Mouse (Mus musculus): ENCODE data around the gene Sec24b.
A peak's percentile ranks its signal among the peaks of the same experiment; 100 is the strongest.

The Sec24b gene

DNA sequence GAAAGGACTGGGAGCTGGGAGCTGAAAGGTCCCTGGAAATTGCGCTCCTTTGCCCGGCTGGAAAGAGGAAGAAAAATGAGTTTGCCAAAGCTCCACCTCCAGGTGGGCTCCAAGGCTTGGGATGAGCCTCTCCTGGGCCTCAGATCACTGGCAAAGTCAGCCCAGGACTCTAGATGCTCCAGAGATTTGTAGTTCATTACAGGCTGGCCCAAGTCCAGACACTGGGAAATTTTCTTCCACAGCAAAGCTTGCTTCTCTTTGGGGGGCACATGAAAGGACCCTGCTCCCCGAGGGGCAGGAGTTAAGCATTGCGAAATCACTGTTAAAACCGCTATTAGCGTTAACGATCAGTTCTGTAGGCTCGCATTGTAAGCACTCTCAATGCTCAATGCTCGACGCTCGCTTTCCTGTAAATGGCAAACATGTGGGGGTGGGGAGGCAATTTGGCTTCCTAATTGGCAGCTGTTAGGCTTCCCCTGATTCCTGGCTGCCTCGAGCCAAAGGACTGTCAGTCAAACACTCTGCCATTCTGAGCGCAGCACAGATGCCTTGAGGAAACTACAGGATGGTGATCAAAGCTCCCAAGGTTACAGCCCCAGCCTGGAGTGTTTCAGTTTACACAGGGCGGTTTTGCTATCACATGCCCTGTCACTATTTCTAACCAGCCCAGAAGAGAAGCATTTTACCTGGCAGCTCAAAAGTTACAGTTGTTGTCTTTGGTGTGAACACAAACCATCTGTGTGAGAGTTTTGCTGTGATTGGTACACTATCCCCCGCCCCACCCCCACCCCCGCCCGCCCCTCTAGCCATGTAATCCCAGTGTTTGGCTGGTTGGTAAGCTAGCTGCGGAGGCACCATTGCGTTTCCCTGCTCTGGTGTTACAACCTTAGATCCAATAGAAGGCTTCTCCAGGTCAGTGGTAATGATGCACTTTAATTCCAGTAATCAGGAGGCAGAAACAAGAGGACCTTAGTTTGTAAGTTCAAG lies 90.5 kb downstream of the Sec24b start:
- peak; percentile 60 for DNase-seq (ENCODE audit: low read depth)

- DNase-seq (ENCODE audit: low read depth), result peak; percentile 72
These were observed 91.6 kb downstream of the Sec24b start, which contains the start of gene Mcub for GRCm38 (mm10) chr3:129969432-129970395. Gene Mcub (minus strand): TSS chr3:129970206.

- DNase-seq (ENCODE audit: low read depth), result no peak
These were observed 92.3 kb downstream of the Sec24b start for GRCm38 (mm10) chr3:129969031-129969430.

- no peak for DNase-seq (ENCODE audit: low read depth)
These were observed 93.5 kb downstream of the Sec24b start for GRCm38 (mm10) chr3:129967874-129968273.

GRCm38 (mm10) chr3:129964681-129965080 lies 96.7 kb downstream of the Sec24b start:
- no peak for DNase-seq (ENCODE audit: low read depth)

DNA sequence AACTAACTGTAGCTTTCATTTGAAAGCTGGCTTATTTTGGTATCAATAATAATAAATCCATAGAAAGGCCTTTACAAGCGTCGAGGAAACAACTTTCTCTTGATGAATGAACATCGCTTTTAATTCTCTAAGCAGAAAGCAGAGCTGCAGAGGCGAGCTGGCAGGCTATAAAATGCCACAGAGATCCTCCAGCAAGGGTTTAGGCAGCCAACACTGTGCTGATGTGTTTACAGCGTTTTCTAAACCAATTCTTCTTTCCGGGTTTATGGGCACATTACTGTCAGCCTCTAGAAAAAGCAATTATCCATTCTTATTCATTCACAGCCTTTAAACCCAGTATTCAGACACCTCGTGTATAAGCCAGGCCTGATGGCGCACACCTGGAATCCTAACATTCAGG lies 98.8 kb downstream of the Sec24b start:
- DNase-seq (ENCODE audit: low read depth), result no peak

- no peak for DNase-seq (ENCODE audit: low read depth)
These were observed 108.1 kb downstream of the Sec24b start for GRCm38 (mm10) chr3:129953296-129953695.

DNA sequence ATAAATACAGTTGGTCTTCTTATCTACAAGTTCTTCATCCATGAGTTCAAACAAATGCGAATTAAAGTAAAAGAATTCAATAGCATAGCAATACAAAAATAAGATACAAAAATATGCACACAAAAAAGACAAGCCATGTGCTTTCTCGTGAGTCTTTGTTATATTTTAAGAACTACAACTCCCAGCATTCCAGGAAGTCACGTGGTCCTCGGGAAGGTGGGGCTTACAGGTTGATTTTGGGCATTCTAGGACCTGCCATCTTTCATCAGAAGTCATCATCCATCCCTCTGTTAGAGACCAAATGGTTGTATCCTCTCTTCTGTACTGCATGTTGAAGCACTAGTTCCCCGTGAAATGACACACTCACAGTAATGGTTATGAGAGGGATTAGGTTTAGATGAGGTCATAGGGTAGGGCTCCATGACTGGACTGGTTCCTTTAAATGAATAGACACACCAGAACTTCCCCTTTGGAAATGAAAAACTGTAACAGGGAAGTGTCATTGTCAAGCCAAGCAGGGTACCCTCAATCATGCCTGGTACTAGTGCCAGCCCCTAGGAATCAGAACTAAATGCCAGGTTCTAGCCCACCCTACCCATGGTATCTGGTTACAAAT lies 112.1 kb downstream of the Sec24b start:
- DNase-seq (ENCODE audit: low read depth), result no peak

DNA sequence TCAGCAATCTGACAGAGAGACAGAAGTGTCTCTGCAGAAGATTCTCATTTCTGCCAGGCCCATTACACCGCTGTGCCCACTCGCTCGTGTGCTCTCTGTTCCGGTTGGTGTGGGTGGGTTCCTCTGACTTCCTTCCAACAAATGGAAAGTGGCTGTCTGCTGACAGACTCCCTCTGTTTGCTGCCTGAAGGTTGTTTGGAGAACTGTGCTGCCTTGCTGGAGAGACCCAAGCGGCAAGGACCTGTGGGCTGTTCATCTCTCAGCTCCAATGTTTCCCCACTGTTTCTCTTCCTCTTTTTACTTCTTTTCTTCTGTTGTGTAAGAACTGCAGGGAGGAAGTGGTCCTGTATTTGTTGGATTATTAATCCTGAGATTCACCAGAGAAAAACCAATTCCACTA lies 113.0 kb downstream of the Sec24b start:
- no peak for DNase-seq (ENCODE audit: low read depth)

DNA sequence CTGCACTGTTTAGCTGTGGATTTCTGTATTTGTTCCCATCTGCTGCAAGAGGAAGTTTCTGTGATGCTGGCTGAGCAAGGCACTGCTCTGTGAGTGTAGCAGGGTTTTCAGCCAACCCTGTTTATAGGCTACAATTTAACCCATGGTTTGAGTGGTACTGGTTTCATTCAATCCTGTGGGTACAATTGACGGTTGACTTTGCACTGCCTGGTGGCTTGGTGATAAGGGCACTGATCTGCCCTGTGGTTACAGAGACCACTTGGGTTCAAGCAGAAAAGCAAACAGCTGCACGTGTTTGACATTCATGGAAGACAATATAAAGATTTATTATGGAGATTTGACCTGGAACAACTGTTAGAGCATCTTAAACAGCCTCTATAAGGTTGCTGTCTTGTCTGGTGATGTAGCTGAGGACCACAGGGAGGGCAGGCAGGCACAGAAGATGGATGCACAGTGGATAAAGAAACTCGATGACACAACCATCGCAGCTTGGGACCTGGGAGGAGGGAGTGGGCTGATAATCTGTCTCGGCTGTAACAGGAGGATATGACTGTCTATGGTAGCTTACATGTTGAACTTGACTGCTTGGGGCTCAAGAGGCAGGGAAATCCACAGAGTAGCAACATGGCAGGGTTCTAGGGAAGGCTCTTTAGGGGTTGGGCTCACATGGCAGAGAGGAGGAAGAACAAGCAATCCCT lies 115.0 kb downstream of the Sec24b start:
- DNase-seq (ENCODE audit: low read depth), result no peak

DNA sequence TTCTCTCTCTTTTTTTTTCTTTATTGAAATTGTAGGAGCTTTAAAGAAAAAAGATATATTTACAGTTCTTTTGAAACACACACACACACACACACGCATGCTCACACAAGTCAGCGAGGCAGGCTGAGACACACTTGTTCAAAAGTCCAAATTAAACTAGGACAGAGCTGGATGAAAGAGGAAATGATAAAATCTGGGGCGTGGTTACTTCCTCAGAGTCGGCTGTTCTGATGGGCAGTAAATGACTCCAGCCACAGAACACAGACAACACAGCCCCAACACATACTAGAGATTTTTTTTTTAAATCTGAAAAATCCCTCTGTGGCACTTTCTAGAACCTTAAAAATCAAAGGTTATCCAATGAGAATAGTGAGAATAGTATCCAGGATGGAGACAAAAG lies 117.5 kb downstream of the Sec24b start:
- DNase-seq (ENCODE audit: low read depth), result no peak

DNA sequence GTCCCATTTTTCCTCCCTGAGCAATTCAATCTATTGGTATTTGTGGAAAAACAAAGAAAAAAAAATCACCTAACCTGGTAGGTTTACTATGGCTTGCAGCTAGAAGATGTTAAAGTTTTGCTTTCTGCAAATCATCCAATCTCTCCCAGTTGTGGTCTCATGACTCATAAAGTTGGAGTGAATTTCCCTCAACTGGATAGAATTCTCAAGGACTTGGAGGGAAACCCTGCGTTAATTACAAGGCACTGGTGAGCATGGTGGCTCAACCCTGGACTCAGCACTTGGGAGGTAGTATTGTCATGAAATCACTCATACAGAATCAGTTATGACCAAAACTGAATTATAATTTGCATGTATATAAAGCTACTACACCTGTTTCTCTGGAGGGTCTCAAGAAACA lies 120.1 kb downstream of the Sec24b start:
- DNase-seq (ENCODE audit: low read depth), result peak; percentile 75

DNA sequence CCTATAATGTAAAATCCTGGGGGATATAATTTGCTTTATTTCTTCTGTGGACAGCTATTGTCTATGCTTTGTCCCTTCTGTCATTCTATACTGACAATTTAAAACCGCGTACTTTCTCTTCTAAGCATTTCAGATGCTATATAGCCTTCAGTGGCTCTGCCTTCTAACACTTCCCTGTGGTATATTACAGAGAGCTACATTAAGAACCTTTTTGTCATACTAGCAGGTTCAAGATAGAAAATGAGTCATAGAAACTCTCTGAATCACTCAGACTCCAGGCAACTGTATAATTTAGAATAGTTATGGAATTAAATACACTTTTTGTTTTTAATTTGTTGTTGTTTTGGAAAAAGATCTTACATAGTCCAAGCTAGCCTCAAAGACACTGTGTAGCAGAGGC lies 120.6 kb downstream of the Sec24b start:
- peak; percentile 17 for DNase-seq (ENCODE audit: low read depth)

DNA sequence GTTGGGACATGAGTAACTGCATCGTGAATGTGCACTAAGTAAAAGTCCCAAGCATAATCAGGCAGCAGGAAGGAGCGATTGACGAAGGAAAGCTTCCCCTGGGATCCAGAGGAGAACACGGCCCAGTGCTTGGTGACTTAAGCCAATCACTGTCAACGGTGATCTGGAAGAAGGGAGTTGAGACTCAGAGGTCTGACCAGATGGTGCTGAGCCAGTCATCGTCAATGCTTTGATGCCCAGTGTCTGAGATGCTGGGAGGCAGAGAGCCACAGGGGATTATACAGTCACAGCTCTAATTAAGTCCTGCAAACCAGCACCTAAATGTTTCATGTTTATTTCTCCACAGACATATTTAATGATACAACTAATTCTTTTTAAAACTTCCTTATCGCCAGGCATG lies 122.3 kb downstream of the Sec24b start:
- DNase-seq (ENCODE audit: low read depth), result no peak

GRCm38 (mm10) chr3:129937848-129938247 lies 123.5 kb downstream of the Sec24b start:
- peak; percentile 94 for DNase-seq (ENCODE audit: low read depth)

DNA sequence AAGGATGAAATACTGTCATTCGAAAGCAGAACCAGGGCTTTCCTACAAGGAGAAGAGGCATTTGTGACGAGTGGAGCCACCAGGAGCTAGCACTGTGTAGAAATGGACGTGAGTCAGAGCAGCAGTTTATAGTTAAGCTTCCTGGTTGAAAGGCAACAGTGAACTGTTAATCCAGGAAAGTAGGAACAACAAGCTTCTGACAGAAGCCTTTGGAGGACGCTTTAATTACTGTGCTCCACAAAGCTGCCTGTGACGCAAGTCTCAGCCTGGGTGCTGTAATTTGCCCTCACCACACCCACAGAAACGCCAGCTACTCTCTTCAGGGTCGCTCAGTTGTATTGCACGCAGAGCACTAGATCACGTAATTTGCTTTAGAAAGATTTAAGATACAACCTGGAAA lies 124.8 kb downstream of the Sec24b start:
- peak; percentile 18 for DNase-seq (ENCODE audit: low read depth)

All from NIH3T3 (cell line).